Mouse (Mus musculus) olfactory bulb, adult 2 months (tissue): ENCODE data around the gene Wdr81. TPM values are rescaled to one million over a fixed set of nuclear protein-coding genes. Genes with fewer than 3 reads are reported as not detected.

Source experiments
- H3K27ac ChIP-seq: fragments of 200-500 bp; 2 replicates; pipeline ENCODE4 v1.5.1; 2012; ENCODE audit warnings: low read depth, low read length; ENCODE audit not compliant: insufficient read depth
- H3K4me1 ChIP-seq: fragments of 200-500 bp; 2 replicates; pipeline ENCODE4 v1.6.1; 2012; ENCODE audit warnings: low read length; ENCODE audit not compliant: control insufficient read depth, insufficient read depth
- H3K4me3 ChIP-seq: fragments of 200-500 bp; 2 replicates; pipeline ENCODE4 v1.5.1; 2012; ENCODE audit warnings: mild to moderate bottlenecking, low read depth, low read length, moderate library complexity; ENCODE audit not compliant: insufficient read depth
- CTCF ChIP-seq: fragments of 200-500 bp; IDR thresholded peaks from 2 replicates; pipeline ENCODE4 v1.5.1; 2012; ENCODE audit warnings: low read depth, mild to moderate bottlenecking, low read length, moderate library complexity; ENCODE audit not compliant: insufficient read depth
- POLR2A ChIP-seq: fragments of 200-500 bp; IDR thresholded peaks from 2 replicates; pipeline ENCODE4 v1.6.1; 2012; ENCODE audit warnings: mild to moderate bottlenecking, low read depth, low read length, moderate library complexity; ENCODE audit not compliant: insufficient read depth
- WGBS: fragments of 180-500 bp; shearing (Covaris S2); methylation state at CpG from one replicate; pipeline ENCODE4 v1.1.7; 2018; 5-methylcytosine and 5-hydroxymethylcytosine counted together
- polyA plus RNA-seq: library from polyadenylated mRNA; stranded (reverse); fragments of >200 nt; gene quantifications from 2 replicates; pipeline ENCODE4 v1.2.4, GENCODE M21; 2012; ENCODE audit warnings: low replicate concordance; ENCODE audit not compliant: missing spikeins, insufficient read depth, insufficient read length

Wdr81 gene
- polyA plus RNA-seq: not detected in 2 replicates

- peak within 1 kb of the TSS; percentile 71 for H3K4me3 ChIP-seq
- H3K27ac ChIP-seq: 0 out of 2 replicates have a peak within 1 kb of the TSS, but pooled peaks have one; percentile 3
- H3K4me1 ChIP-seq: peaks cover 47% of the 10 kb centered on the region
- TF ChIP-seq POLR2A: peak; percentile 72
- TF ChIP-seq CTCF: peak; percentile 28; the same call in 1 of the 2 replicates
- 1% methylated on average over 56 of the region's 56 CpGs for WGBS
Observed at GRCm38 (mm10) chr11:75453991-75454930, at the start of gene Wdr81. Gene Wdr81, minus strand, starts transcription at chr11:75454717.

- H3K4me1 ChIP-seq: no peaks in the 10 kb centered on the region
- H3K4me3 ChIP-seq: no peak overlapping the region
- TF ChIP-seq POLR2A (no peak), CTCF (no peak)
- no peak overlapping the region for H3K27ac ChIP-seq
- WGBS: 76% methylated on average over 1 of the region's 1 CpGs
Observed at GRCm38 (mm10) chr11:75498126-75498525, 43.6 kb upstream of the Wdr81 start.

GRCm38 (mm10) chr11:75494296-75495049 is 40.0 kb upstream of the Wdr81 start:
- no peak overlapping the region for H3K27ac ChIP-seq
- 91% methylated on average over 10 of the region's 10 CpGs for WGBS
- TF ChIP-seq CTCF (no peak), POLR2A (no peak)
- H3K4me1 ChIP-seq: no peaks in the 10 kb centered on the region
- H3K4me3 ChIP-seq: no peak overlapping the region

- Histone ChIP-seq H3K27ac (no peak overlapping the region), H3K4me3 (peak overlapping the region; percentile 75), H3K4me1 (peaks cover 2% of the 10 kb centered on the region)
- TF ChIP-seq CTCF (no peak), POLR2A (no peak)
- 28% methylated on average over 6 of the region's 6 CpGs for WGBS
Observed at GRCm38 (mm10) chr11:75487496-75487895, 33.0 kb upstream of the Wdr81 start.

- WGBS: under 1% methylated on average over 52 of the region's 52 CpGs
- no peak for TF ChIP-seq CTCF
- peak; percentile 44; the same call in 1 of the 2 replicates for TF ChIP-seq POLR2A
- Histone ChIP-seq H3K4me3 (peak within 1 kb of the TSS; percentile 75), H3K27ac (peak within 1 kb of the TSS; percentile 61), H3K4me1 (peaks cover 2% of the 10 kb centered on the region)
Observed at GRCm38 (mm10) chr11:75486601-75487285, 32.2 kb upstream of the Wdr81 start, which contains the start of gene Prpf8. Gene Prpf8, plus strand, starts transcription at chr11:75486816.

GRCm38 (mm10) chr11:75486192-75486591 is 31.7 kb upstream of the Wdr81 start:
- Histone ChIP-seq H3K4me3 (no peak overlapping the region), H3K4me1 (peaks cover 2% of the 10 kb centered on the region), H3K27ac (no peak overlapping the region)
- WGBS: 25% methylated on average over 3 of the region's 3 CpGs
- TF ChIP-seq POLR2A (no peak), CTCF (no peak)

- H3K4me1 ChIP-seq: no peaks in the 10 kb centered on the region; the same call in 1 of the 2 replicates
- WGBS: 78% methylated on average over 7 of the region's 7 CpGs
- no peak for TF ChIP-seq CTCF
- no peak for TF ChIP-seq POLR2A
- no peak overlapping the region for H3K4me3 ChIP-seq
- H3K27ac ChIP-seq: no peak overlapping the region
Observed at GRCm38 (mm10) chr11:75473376-75473775, 18.9 kb upstream of the Wdr81 start.

GRCm38 (mm10) chr11:75472469-75473081 is 18.1 kb upstream of the Wdr81 start:
- Histone ChIP-seq H3K4me1 (peaks cover 6% of the 10 kb centered on the region), H3K27ac (no peak overlapping the region), H3K4me3 (no peak overlapping the region)
- 82% methylated on average over 11 of the region's 11 CpGs for WGBS
- no peak for TF ChIP-seq CTCF
- no peak for TF ChIP-seq POLR2A
